Mouse (Mus musculus): ENCODE results near the gene Cbr3.
A peak's percentile ranks its signal among the peaks of the same experiment; 100 is the strongest.

The Cbr3 gene

DNA sequence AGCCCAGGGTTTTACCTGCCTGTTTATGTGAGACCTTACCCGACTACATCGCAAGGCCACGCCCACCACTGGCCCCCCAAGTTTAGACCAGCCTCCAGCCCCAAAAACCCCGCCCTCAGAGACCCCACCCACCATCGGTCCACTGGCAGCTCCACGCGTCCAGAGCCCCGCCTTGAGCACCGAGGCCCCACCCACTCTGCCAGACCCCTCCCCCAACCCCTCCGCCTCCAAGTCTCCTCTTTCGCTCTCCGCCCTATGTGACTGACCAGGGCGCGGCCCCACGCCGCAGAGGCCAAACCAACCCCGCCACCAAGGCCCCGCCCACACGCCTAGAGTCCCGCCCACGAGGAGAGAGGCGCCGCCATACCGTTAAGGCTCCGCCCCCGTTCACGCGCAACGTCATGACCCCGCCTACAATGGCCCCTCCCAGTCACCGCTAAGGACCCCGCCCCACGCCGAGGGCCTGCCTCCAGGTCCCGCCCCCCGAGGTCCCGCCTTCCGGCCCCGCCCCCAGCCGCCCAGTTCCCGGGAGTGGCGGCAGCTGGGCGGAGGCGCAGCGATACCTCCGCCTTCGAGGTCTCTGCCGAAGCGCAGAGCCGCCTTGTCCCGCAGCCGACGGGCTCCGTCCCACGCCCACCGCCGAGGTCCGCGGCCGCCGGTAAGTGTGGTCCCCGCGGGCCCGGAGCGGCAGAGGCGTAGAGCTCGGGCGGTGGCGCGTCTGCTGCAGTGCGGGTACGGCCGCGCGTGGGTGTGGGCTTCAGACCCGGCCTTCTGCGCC lies 28.6 kb downstream of the Cbr3 start, which contains the start of gene Dop1b:
Gene Dop1b (plus strand): TSS at position 494 of the 778 bp plus-strand sequence.
- peak; percentile 98 for DNase-seq (ENCODE audit: low read depth, low spot score)

DNA sequence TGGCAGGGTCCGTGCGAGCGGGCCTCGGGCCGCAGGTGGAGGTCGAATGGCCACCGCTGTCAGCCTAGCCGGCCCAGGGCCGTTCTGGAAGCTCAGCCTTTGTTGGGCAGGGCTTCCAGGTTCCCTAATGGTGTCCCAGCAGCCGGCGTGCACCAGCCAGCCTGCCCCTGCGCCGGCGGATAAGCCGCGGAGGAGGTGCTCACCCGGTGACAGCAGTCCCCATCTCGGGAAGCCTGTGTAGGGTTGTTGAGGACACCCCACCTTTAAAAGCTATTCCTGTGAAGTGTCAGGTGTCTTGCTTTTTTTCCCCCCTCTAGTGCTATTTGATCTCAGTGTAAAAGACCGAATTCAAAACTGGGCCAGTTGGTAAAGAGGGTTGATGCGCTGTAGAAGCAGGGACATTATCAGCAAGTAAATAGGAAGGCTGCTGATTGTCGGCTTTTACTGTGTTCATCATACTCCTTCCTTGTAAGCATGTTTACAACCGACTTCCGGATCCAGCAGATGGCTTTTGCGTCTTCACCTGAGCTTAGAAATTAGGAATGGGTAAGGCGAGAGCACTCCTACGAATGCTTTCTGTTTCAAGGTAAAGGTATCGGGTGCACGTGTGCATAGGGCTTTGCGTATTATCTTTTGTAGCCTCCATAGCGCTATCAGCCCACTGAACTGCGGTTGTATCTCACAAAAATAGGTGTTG lies 29.3 kb downstream of the Cbr3 start:
- peak; percentile 16 for DNase-seq (ENCODE audit: low read depth, low spot score)

DNA sequence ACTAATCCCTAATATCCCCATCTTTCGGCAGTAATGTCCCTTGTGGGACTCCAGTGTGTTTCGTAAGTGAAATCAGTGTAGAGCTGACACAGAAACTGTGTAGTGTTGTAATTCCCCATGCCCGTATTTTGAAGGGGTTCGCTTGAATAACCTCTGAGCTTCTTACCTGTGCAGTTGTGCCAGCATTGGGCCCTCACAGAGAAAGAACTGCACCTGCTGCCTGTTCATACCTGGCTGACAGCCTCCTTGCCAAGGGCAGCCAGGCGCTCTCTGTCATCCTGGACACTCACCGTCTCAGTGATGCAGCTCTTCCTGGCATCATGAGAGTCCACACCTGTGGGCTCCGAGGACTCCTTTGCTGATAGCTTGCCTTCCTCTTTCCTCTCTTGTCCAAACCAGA lies 30.0 kb downstream of the Cbr3 start:
- no peak for DNase-seq (ENCODE audit: low read depth, low spot score)

DNA sequence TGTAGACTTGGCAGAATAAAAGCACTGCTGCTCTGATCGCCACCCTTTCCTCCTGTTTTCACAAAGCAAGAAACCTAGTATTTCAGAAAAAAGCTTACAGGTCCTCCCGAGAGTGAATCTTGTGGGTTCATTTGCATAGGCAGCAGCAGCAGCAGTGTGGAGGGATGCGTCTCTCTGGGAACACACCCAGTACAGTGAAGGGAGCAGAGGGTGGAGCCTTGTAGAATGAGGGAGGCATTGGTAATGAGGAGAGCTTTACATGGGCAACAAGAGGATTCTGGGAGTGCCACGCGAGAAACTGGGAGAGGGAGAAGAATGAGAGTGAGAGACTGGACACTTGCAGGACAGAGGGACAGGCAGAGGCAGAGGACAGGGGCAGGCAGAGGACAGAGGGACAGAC lies 31.4 kb downstream of the Cbr3 start:
- peak; percentile 86 for DNase-seq (ENCODE audit: low read depth, low spot score)

DNA sequence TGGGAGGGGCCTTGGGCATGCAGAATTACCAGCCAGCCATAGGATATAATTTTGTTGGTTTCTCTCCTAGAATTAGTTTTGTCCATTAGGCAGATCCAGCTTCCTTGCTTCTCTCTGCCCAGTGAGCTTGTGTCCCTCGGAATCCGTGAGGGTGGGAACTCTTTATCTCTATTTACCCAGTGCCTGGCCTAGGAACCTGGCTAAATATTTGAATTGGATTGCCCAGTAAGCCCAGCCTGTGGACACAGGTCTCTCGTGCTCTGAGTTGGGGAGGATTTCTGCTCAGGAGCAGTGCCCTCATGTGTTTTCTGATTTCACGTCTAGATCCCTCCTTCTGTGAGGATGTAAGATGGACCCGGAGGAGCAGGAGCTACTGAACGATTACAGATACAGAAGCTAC lies 32.8 kb downstream of the Cbr3 start:
- DNase-seq (ENCODE audit: low read depth, low spot score), result no peak

DNA sequence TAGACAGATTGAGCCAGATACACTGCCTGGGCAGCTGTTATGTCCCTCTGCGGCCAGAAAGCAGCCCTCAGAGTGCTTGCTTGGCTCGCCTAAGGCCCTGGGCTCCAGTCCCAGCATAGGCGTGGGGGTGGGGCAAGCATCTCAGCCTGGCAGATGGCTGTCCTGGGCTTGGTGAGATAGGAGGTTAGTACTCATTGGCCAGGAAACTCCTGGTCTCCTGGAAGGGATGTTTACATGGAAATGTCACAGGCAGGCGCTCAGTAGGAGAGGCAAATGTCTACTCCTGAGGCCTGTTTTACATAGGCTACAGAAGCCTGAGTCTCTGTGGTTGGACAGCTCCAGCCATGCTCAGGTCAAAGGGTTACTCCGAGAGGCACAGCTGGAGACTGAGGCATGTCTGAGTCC lies 34.3 kb downstream of the Cbr3 start:
- DNase-seq (ENCODE audit: low read depth, low spot score), result peak; percentile 88

DNA sequence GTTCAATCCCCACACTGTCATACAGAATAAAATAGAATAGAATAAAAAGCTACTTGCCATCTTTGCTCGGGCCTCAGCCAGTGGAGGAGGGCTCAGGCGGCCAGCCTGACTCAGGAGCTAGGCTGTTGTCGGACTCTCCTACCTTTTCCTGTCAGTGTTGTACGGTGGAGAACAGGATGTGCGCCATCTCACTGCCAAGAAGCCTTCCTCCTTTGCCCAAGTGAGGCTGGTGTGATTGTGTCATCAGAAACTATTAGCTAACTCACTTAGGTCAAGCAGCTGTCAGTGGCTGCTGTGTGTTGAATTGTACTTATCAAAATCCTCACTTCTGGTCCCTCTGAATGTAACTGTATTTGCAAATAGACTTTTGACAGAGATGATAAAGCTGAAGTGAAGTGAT lies 38.8 kb downstream of the Cbr3 start:
- no peak for DNase-seq (ENCODE audit: low read depth, low spot score)

DNA sequence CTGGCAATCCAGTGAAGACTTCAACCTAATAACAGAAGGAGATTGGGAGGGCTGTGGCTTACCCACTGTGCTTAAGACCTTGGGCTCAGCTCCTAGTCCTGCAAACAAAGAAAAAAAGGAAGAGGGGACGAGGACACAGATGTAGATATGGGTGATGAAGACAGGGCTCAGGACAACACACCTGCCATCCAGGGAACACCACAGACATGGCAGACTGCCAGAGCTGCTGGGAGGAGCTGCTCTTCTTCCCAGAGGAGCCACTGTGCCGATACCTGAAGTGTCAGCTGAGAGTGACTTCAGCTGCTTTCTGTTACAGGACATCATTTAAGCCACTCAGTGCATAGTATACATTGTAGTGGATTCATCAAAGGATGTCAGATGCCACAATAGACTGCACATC lies 39.5 kb downstream of the Cbr3 start:
- no peak for DNase-seq (ENCODE audit: low read depth, low spot score)

DNA sequence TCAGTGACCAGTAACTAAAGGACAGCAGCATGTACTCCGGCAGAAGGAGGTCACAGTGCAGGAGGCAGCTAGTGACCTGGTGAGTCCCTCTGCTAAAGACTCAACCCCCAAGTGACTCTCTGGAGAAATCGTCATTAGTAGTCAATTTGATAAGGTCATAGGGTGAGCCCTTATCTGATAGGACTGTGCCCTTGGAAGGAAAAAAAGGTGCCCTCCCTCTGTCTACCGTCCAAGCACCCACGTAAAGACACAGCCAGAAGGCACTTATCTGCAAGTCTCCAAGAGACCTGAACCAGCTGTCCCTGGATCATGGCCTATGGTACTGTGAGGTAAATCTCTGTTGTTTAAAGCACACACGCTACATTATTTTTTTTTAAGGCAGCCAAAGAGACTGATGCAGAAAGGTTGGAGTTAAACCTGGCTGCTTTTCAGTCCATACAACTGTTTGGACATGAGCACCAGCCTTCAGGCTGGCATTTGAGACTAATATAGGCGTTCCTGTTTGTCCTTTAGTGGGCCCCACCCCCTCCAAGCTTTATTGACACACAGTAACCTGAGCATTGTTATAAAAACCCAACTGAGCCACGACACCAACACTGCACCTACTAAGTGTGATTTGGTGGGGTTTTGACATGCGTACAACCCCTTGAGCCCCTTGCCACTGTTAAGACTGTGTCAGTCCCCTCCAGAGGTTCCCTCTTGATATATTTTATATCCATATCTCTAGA lies 42.6 kb downstream of the Cbr3 start:
- no peak for DNase-seq (ENCODE audit: low read depth, low spot score)

DNA sequence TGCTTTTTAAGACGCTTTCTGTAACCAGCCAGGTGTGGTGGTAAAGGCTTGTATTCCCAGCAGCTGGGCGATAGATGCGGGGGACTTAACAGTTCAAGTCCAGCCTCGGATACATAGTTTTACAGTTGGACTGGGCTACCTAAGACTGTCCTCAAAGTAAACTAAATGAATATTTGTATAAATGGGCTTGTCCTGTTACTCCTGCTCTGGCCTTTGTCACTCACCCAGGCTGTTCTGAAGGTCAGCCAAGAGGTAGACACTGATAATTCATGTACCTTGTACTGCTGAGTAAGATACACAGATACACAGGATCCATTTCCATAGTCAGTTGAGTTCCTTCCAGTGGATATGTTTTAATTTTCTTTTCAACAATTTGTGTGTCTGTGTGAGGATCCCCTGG lies 43.2 kb downstream of the Cbr3 start:
- DNase-seq (ENCODE audit: low read depth, low spot score), result no peak

DNA sequence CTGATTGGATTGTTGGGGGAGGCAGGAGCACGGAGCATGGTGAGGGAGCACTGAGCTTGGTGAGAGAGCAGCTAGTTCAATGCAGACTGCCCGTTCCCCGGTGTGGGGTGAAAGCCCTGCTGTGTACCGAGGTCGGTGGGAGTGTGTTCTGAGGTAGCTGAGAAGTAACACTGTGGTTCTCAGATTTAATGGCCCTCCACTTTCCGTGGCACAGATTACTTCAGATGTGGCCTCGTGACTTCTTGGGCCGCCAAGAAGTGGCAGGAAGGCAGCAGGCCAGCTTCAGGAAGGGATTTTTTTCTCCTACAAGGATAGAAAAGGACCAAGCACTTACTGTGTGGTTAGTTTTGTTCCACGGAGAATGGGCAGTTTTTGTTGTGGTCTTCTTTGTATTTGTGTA lies 45.7 kb downstream of the Cbr3 start:
- no peak for DNase-seq (ENCODE audit: low read depth, low spot score)

DNA sequence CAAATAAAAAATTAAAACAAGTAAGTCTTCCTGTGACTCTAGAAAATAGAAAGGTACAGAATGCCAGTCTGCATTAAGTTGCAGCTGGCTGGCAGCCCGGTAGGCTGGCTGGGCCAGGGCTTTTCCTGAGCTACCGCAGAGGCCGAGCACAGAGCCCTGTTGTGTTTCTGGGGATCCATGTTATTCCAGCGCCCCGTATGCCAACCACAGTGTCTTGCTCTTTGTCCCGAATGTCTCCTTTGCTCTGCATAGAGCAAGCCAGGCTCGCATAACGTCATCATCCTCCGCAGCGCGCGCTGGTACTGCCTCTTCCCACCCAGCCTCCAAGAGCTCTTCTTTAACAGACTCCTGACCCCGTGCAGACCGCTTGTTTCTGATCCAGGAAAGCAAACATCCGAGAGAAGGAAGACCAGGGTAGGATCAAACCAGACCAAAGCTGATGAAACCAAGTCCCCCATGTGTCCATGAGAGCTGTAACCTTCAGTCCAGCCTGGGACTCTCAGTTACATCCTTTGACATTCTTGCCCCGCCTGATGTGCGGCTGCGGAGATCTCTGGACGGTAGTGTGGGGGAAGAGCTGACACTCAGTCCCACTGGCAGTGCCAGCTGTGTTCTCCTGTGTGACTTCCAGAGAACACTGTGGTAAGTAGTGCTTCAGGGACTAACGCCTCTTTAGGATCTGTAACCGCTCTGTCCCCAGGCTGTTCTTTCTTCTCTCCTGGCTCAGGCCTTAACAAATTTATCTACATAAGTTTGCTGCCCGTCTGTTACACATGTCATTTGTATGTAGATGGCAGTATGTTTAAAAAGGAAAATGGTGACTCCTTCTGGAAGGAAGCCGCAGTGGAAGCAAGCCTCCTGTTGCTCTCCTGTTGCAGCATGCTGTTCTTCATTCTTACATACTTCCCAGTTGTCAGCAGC lies 47.0 kb downstream of the Cbr3 start:
- no peak for DNase-seq (ENCODE audit: low read depth, low spot score)

DNA sequence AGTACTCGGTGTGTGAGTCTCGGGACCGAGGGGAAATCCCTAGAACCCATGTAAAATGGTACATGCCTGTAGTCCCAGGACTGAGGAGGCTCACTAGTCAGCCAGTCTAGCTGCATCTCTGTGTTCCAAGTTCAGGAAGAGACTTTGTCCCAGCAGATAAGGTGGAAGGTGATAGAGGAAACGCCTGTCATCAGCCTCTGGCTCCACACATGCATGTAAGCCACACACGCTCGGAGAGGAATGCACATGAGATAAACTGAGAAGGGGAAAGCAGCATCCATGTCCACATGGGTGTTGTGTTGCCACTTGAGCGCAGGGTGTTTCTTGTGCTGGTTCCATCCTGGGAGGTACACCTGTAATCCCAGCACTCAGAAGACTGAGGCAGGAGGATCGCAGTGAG lies 48.3 kb downstream of the Cbr3 start:
- DNase-seq (ENCODE audit: low read depth, low spot score), result no peak

DNA sequence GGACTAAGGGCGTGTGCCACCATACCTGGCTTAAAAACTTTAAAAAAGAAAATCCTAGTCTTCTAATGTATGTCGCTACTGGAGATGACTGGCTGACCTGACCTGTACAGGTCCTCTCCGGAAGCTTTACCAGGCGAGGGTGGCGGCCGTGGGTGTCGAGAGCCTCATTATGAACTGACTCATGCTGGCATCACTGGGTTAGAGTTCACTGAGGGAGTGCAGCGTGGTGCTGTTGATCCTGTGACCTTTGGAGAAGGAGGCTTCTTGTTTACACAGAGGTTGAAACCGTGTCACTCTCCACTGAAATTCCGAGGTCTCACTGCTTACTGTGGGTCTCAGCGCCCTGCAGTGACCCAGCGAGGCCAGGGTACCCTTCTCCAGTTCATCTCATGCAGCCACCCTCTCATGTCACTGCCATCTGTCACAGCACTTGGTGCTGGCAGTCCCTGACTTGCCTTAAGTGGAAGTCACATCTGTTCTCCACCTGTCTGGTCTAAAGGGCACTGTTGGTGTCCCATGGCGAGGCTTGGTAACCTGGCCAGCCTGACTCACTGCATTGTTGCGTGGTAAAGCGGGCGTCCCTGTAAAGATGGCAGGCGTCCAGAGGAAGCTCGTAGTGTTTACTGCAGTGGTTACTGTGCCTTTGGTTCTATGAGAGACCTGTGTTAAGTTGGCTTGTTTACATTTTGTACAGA lies 50.0 kb downstream of the Cbr3 start:
- DNase-seq (ENCODE audit: low read depth, low spot score), result no peak

DNA sequence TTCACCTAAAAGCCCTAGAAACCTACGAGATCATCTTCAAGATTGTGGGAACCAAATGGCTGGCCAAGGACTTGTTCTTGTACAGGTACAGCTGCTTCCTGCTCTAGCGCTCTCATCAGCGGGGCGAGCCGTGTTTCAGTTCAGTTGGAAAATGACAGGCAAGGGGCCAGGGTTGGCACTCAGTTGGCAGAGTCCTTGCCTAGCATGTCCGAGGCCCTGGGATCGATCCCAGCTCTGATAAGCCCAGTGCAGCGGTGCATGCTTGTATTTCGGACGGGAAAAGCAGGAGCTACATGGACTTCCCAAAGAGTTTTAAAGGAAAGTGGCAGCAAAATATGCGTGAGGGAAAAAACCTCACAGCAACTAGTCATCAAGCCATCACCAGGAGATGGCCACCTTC lies 56.2 kb downstream of the Cbr3 start:
- no peak for DNase-seq (ENCODE audit: low read depth, low spot score)

All from ES-CJ7 (cell line).